Mouse (Mus musculus) heart, adult 2 months (tissue): ENCODE measurements around the gene Gnaq. TPM values are rescaled to one million over a fixed set of nuclear protein-coding genes. Genes with fewer than 3 reads are reported as not detected.
A peak's percentile ranks its signal among the peaks of the same experiment; 100 is the strongest.

Experiments used
- DNase-seq, 2 experiments: peaks; one replicate each; pipeline ENCODE4 v3.0.0; 2021
- H3K27ac ChIP-seq: fragments of 200-600 bp; 2 replicates; pipeline ENCODE4 v1.8.1; 2022
- H3K27me3 ChIP-seq: fragments of 200-500 bp; 2 replicates; pipeline ENCODE4 v1.6.1; 2012; ENCODE audit warnings: mild to moderate bottlenecking, low read length, inconsistent platforms, mixed read lengths; ENCODE audit not compliant: control insufficient read depth, insufficient read depth
- H3K36me3 ChIP-seq: fragments of 200-500 bp; 2 replicates; pipeline ENCODE4 v1.6.1; 2012; ENCODE audit warnings: low read length, inconsistent platforms; ENCODE audit not compliant: control insufficient read depth, insufficient read depth
- H3K4me1 ChIP-seq: fragments of 200-500 bp; 2 replicates; pipeline ENCODE4 v1.6.1; 2011; ENCODE audit warnings: low read length; ENCODE audit not compliant: control insufficient read depth, insufficient read depth
- H3K4me3 ChIP-seq: fragments of 200-600 bp; 2 replicates; pipeline ENCODE4 v1.8.1; 2022
- H3K79me2 ChIP-seq: fragments of 200-500 bp; replicated peaks from 2 replicates; pipeline ENCODE4 v1.6.1; 2012; ENCODE audit warnings: mild to moderate bottlenecking, inconsistent platforms, low read length, moderate library complexity, mixed read lengths; ENCODE audit not compliant: control insufficient read depth, insufficient read depth
- H3K9ac ChIP-seq: fragments of 200-500 bp; 2 replicates; pipeline ENCODE4 v1.6.1; 2012; ENCODE audit warnings: low read depth, mild to moderate bottlenecking, control low read depth, inconsistent platforms, low read length, mixed read lengths
- CTCF ChIP-seq: fragments of 200-600 bp; IDR thresholded peaks from 2 replicates; pipeline ENCODE4 v1.8.1; 2022; ENCODE audit warnings: antibody characterized with exemption, mild to moderate bottlenecking, moderate library complexity
- EP300 ChIP-seq: fragments of 200-500 bp; IDR thresholded peaks from 2 replicates; pipeline ENCODE4 v1.6.1; 2011; ENCODE audit warnings: low read depth, low read length, control low read depth; ENCODE audit not compliant: insufficient read depth
- POLR2A ChIP-seq: fragments of 200-500 bp; IDR thresholded peaks from 2 replicates; pipeline ENCODE4 v1.6.1; 2011; ENCODE audit warnings: mild to moderate bottlenecking, low read depth, low read length, control low read depth; ENCODE audit not compliant: insufficient read depth
- WGBS: fragments of 180-500 bp; shearing (Covaris S2); methylation state at CpG from one replicate; pipeline ENCODE4 v1.1.7; 2018; 5-methylcytosine and 5-hydroxymethylcytosine counted together
- intact Hi-C: fragments of 180-260 bp; cut with DNase I; formaldehyde crosslinking; loops from one replicate; pipeline ENCODE4 v1.15.1; 2025
- polyA plus RNA-seq: library from polyadenylated mRNA; depleted of rRNA; stranded (reverse); fragments of >200 nt; gene quantifications from 2 replicates; pipeline ENCODE4 v1.2.3, GENCODE M21; 2012
- total RNA-seq, 2 experiments: library from RNA; stranded (reverse); gene quantifications; 2 replicates each; pipeline ENCODE4 v1.2.3; 2021

Gnaq gene
- total and polyA plus RNA-seq, 3 experiments, result 8.4 to 23.4 (median 23.1) TPM

DNA sequence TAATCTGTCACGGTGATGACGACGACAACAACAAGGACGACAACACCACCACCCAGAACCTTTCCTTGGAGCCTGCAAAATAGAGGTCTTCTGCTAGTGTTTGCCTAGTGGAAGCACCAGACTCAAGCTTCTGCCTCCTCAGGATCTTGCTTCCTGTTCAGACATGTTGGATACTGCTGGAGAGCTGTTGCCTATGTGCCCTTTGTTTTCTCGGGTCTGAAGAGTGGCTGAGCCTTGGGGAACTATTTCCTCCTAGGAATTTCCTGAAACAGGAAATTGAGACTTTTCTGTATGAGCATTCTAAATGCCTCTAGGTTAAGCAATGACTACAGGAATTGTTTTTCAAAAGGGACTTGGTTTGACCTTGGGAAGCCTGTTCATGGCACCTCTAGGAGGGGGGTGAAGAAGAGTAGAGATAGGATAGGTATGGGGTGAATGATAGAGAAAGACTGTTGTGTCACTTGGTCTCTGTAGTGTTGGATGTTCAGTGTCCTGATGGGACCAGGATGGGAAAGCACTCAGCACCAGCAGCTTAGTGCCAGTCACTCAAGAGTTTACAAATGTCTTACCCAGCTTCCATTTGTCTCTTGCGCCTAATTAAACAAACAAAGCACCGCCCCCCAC is 49.3 kb downstream of the Gnaq start:
- TF ChIP-seq POLR2A (no peak), CTCF (no peak), EP300 (no peak)
- Histone ChIP-seq H3K4me1 (peaks cover 23% of the 10 kb centered on the region), H3K27ac (peak overlapping the region; percentile 74), H3K4me3 (no peak overlapping the region), H3K36me3 (peaks cover 19% of the 10 kb centered on the region), H3K9ac (no peak overlapping the region), H3K79me2 (peaks cover 4% of the 10 kb centered on the region), H3K27me3 (no peaks in the 10 kb centered on the region)
- DNase-seq, result no peak
- WGBS, result 54% methylated on average over 7 of the region's 7 CpGs
- intact Hi-C loops, result loop anchor here (2.0 to 5.0 kb wide), 2 partner anchors 13 to 45 kb away; no protein-coding TSS in a partner anchor

DNA sequence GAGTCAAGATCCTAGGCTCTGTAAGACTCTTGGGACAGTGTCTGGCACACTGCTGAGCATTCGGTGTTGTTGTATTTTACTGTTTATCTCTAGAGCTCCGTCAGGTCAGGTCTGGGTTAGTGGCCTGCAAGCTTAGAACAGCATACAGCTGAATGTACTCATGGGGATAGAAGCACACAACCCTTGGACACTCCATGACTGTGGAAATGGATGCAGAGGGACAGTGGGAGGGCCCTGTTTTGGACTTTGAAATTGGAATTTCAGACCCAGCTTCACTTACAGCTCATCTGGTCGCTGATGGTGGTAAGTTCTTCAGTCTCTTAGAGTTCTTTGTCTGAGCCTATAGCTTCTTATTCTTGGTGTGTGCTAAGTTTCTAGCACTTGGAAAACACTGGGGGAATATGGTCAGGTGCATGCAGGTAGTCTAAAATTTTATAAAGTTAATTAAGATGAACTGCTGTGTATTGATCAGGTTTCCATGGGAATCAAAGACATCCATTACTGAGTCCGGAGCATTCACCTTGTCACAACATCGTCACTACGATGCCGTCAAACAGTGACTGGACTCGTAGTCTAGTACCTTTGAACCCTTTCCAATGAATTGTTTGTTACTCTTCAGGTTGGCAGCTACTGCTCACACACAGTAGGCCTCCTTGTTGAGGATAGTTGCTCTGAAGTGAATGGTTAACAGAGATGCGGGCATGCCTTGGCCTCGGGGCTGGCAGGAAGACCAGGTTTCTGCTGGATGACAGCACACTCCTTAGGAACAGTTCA is 51.1 kb downstream of the Gnaq start:
- no peaks in the 10 kb centered on the region for H3K27me3 ChIP-seq
- H3K27ac ChIP-seq, result peak overlapping the region; percentile 5; the same call in 1 of the 2 replicates
- 86% methylated on average over 10 of the region's 10 CpGs for WGBS
- intact Hi-C loops, result loop anchor here (2.0 to 5.0 kb wide), 2 partner anchors 15 to 46 kb away; no protein-coding TSS in a partner anchor
- H3K4me1 ChIP-seq, result peaks cover 27% of the 10 kb centered on the region
- H3K36me3 ChIP-seq, result peaks cover 21% of the 10 kb centered on the region
- H3K79me2 ChIP-seq, result peaks cover 4% of the 10 kb centered on the region
- no peak overlapping the region for H3K4me3 ChIP-seq
- TF ChIP-seq CTCF, result no peak
- TF ChIP-seq POLR2A, result no peak
- TF ChIP-seq EP300, result no peak
- DNase-seq, result no peak
- no peak overlapping the region for H3K9ac ChIP-seq

DNA sequence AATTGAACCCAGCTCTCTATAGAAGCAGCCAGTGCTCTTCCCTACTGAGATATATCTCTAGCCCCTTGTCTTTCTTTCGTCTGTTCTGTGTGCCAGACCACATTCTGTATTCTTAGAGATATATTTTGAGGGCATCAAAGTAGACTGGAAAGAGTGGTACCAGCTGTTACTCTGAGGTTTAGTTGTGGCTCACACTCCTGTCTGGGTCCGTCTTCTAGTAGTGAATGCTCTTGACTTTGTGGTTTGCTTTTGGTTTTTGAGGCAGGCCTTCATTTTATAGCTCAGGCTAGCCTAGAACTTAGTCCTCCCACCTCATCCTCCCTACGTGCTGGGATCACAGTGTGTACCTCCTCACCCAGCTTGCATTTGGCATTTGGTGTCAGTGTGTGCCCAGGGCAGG is 54.4 kb downstream of the Gnaq start:
- DNase-seq, result no peak
- no peak overlapping the region for H3K4me3 ChIP-seq
- TF ChIP-seq EP300, result no peak
- H3K79me2 ChIP-seq, result peaks cover 8% of the 10 kb centered on the region
- no peak overlapping the region for H3K9ac ChIP-seq
- H3K27me3 ChIP-seq, result no peaks in the 10 kb centered on the region
- no peak overlapping the region for H3K27ac ChIP-seq
- intact Hi-C loops, result no loop called here
- WGBS, result 93% methylated on average over 3 of the region's 3 CpGs
- peaks cover 9% of the 10 kb centered on the region; the same call in 1 of the 2 replicates for H3K36me3 ChIP-seq
- peaks cover 18% of the 10 kb centered on the region for H3K4me1 ChIP-seq

DNA sequence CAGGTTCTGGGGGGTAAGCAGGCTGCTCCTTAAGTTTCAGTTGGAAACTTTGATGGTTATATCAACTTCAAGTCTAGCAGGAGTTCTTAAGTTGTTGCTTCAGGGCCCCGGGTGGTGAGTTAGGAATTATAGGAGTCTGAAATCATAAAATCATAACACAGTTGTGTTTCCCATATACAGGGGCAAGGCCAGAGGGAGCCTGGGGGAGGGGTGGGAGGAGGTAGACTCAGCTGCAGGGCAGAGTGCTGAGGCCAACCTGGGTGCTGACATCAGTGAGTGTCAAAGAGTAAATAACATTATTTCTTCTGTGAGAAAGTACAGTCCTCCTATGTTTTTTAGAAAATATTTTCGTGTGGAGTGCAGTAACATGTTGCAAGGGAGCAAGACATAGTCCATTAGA is 55.3 kb downstream of the Gnaq start:
- Histone ChIP-seq H3K27ac (peak overlapping the region; percentile 0; the same call in 1 of the 2 replicates), H3K36me3 (peaks cover 4% of the 10 kb centered on the region; the same call in 1 of the 2 replicates), H3K4me3 (no peak overlapping the region), H3K4me1 (peaks cover 17% of the 10 kb centered on the region), H3K79me2 (peaks cover 8% of the 10 kb centered on the region), H3K27me3 (no peaks in the 10 kb centered on the region), H3K9ac (no peak overlapping the region)
- DNase-seq, result no peak
- intact Hi-C loops, result no loop called here
- TF ChIP-seq EP300 (no peak), CTCF (no peak), POLR2A (no peak)
- 77% methylated on average over 2 of the region's 2 CpGs for WGBS

DNA sequence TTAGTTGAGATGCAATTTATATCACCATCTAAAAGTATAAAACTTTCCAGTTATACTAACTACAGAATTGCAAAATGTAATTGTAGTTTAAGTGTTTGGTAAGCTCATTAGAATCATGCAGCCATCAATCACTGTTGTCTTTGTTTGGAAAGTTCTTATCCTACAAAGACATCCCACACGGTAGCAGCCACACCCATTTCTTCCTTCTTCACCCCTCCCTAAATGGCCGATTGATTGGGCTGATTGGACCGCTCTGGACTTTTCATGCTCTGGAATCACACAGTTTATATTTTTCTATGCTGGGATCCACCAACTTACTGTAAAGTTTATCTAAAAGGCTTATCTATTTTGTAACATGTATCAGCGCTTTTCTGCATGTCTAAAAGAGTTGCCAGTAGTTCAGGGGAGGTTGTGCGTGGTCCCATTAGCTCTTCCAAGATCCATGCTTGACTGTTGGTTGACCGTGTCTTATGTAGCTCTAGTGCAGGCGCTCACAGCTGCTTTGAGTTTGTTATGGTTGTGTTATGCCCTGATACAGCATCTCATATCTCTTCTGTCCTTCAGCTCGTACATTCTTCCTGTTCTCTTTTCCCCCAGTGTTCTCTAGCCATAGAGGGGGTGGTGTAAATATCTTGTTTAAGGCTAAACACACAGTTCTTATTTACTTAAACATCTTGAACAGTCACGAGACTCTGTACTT is 56.6 kb downstream of the Gnaq start:
- Histone ChIP-seq H3K9ac (no peak overlapping the region), H3K27ac (no peak overlapping the region), H3K4me3 (no peak overlapping the region), H3K36me3 (peaks cover 2% of the 10 kb centered on the region; the same call in 1 of the 2 replicates), H3K79me2 (peaks cover 4% of the 10 kb centered on the region), H3K27me3 (no peaks in the 10 kb centered on the region), H3K4me1 (peaks cover 11% of the 10 kb centered on the region)
- WGBS, result 65% methylated on average over 9 of the region's 9 CpGs
- intact Hi-C loops, result no loop called here
- no peak for DNase-seq
- TF ChIP-seq CTCF (no peak), POLR2A (no peak), EP300 (no peak)

DNA sequence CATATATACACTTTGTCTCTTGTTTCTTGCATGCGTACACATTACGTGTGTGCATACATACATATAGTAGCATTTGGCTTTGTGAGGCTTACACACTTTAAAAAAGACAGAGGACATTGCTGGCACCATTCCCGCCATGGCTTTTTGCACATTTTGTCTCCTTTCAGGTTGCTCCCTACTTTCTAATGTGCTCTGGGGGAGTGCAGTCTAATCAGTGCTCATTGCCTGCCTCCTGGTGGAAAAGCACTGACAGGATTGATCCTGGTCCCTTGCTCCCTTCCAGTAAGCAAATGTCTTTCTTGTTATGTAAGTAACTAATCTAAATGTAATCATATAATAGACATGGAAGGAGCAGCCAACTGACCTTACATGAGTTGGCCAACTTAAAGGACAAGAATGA is 65.5 kb downstream of the Gnaq start:
- WGBS, result 89% methylated on average over 3 of the region's 3 CpGs
- Histone ChIP-seq H3K27ac (no peak overlapping the region), H3K9ac (no peak overlapping the region), H3K4me3 (no peak overlapping the region), H3K4me1 (peaks cover 9% of the 10 kb centered on the region), H3K36me3 (peaks cover 7% of the 10 kb centered on the region), H3K27me3 (no peaks in the 10 kb centered on the region), H3K79me2 (peaks cover 4% of the 10 kb centered on the region)
- peak; percentile 63; the same call in 1 of the 2 replicates for TF ChIP-seq EP300
- TF ChIP-seq CTCF, result peak; percentile 72
- no peak for TF ChIP-seq POLR2A
- DNase-seq, result no peak
- intact Hi-C loops, result loop anchor here (2.0 to 5.0 kb wide), 2 partner anchors 66 to 135 kb away; partner anchors contain the start of gene Gnaq
